Mouse (Mus musculus) midbrain, embryonic 10.5 days (tissue): ENCODE measurements around the gene Fermt1. TPM values are rescaled to one million over a fixed set of nuclear protein-coding genes. Genes with fewer than 3 reads are reported as not detected.
A peak's percentile ranks its signal among the peaks of the same experiment; 100 is the strongest.

ENCODE experiments used
- DNase-seq: peaks from one replicate; pipeline ENCODE4 v3.0.0-alpha.2; 2017; ENCODE audit warnings: low spot score
- H3K27ac ChIP-seq: fragments of 300-500 bp; sonication (generic); replicated peaks from 2 replicates; pipeline ENCODE4 v1.5.1; 2016; ENCODE audit warnings: mild to moderate bottlenecking
- H3K27me3 ChIP-seq: fragments of 300-500 bp; sonication (generic); 2 replicates; pipeline ENCODE4 v1.6.1; 2016; ENCODE audit warnings: low read depth, mild to moderate bottlenecking; ENCODE audit not compliant: poor library complexity, severe bottlenecking
- H3K36me3 ChIP-seq: fragments of 300-500 bp; sonication (generic); 2 replicates; pipeline ENCODE4 v1.6.1; 2016; ENCODE audit warnings: mild to moderate bottlenecking, moderate library complexity
- H3K4me1 ChIP-seq: fragments of 300-500 bp; sonication (generic); 2 replicates; pipeline ENCODE4 v1.6.1; 2016
- H3K4me3 ChIP-seq: fragments of 300-500 bp; sonication (generic); 2 replicates; pipeline ENCODE4 v1.5.1; 2016; ENCODE audit warnings: mild to moderate bottlenecking, moderate library complexity
- H3K9me3 ChIP-seq: fragments of 300-500 bp; sonication (generic); replicated peaks from 2 replicates; pipeline ENCODE4 v1.6.1; 2016; ENCODE audit warnings: mild to moderate bottlenecking
- WGBS: fragments of 180-500 bp; shearing (Covaris S2); methylation state at CpG from one replicate; pipeline ENCODE4 v1.1.7; 2016; 5-methylcytosine and 5-hydroxymethylcytosine counted together
- polyA plus RNA-seq: library from polyadenylated mRNA; unstranded; fragments of >200 nt; fragmentation: Nextera tagmentation; extraction: Ambion mirVana; gene quantifications from 2 replicates; pipeline ENCODE4 v1.2.1, GENCODE M21; 2016

Fermt1 gene
- polyA plus RNA-seq, 1 experiment from 2014 or later: 4.3 TPM

GRCm38 (mm10) chr2:132939056-132939455 lies 6.7 kb downstream of the Fermt1 start:
- Histone ChIP-seq H3K27me3 (peaks cover 16% of the 10 kb centered on the region), H3K27ac (no peak overlapping the region), H3K4me3 (no peak overlapping the region), H3K36me3 (no peaks in the 10 kb centered on the region), H3K9me3 (no peaks in the 10 kb centered on the region), H3K4me1 (no peaks in the 10 kb centered on the region)
- no peak for DNase-seq
- 88% methylated on average over 14 of the region's 14 CpGs for WGBS

- Histone ChIP-seq H3K36me3 (no peaks in the 10 kb centered on the region), H3K4me1 (no peaks in the 10 kb centered on the region), H3K9me3 (no peaks in the 10 kb centered on the region), H3K27me3 (no peaks in the 10 kb centered on the region), H3K27ac (no peak overlapping the region), H3K4me3 (no peak overlapping the region)
- no peak for DNase-seq
- 88% methylated on average over 4 of the region's 4 CpGs for WGBS
Observed at GRCm38 (mm10) chr2:132936176-132936575, 9.5 kb downstream of the Fermt1 start.

- H3K27me3 ChIP-seq: no peaks in the 10 kb centered on the region
- no peak overlapping the region for H3K4me3 ChIP-seq
- DNase-seq: no peak
- 93% methylated on average over 4 of the region's 4 CpGs for WGBS
- H3K4me1 ChIP-seq: no peaks in the 10 kb centered on the region
- H3K27ac ChIP-seq: no peak overlapping the region
- no peaks in the 10 kb centered on the region for H3K9me3 ChIP-seq
- H3K36me3 ChIP-seq: no peaks in the 10 kb centered on the region
Observed at GRCm38 (mm10) chr2:132934711-132935110, 11.0 kb downstream of the Fermt1 start.

GRCm38 (mm10) chr2:132934142-132934541 lies 11.6 kb downstream of the Fermt1 start:
- no peaks in the 10 kb centered on the region for H3K9me3 ChIP-seq
- H3K27ac ChIP-seq: no peak overlapping the region
- no peaks in the 10 kb centered on the region for H3K36me3 ChIP-seq
- WGBS: 87% methylated on average over 2 of the region's 2 CpGs
- no peaks in the 10 kb centered on the region for H3K27me3 ChIP-seq
- H3K4me1 ChIP-seq: no peaks in the 10 kb centered on the region
- H3K4me3 ChIP-seq: no peak overlapping the region
- no peak for DNase-seq

GRCm38 (mm10) chr2:132928999-132929398 lies 16.7 kb downstream of the Fermt1 start:
- H3K27me3 ChIP-seq: no peaks in the 10 kb centered on the region
- H3K27ac ChIP-seq: no peak overlapping the region
- no peak for DNase-seq
- no peaks in the 10 kb centered on the region for H3K4me1 ChIP-seq
- no peaks in the 10 kb centered on the region for H3K9me3 ChIP-seq
- H3K4me3 ChIP-seq: no peak overlapping the region
- WGBS: 87% methylated on average over 2 of the region's 2 CpGs
- H3K36me3 ChIP-seq: no peaks in the 10 kb centered on the region

GRCm38 (mm10) chr2:132927871-132928270 lies 17.8 kb downstream of the Fermt1 start:
- WGBS: 66% methylated on average over 2 of the region's 2 CpGs
- DNase-seq: no peak
- no peaks in the 10 kb centered on the region for H3K27me3 ChIP-seq
- no peak overlapping the region for H3K4me3 ChIP-seq
- H3K36me3 ChIP-seq: no peaks in the 10 kb centered on the region
- no peak overlapping the region for H3K27ac ChIP-seq
- H3K4me1 ChIP-seq: no peaks in the 10 kb centered on the region
- H3K9me3 ChIP-seq: no peaks in the 10 kb centered on the region

GRCm38 (mm10) chr2:132927298-132927697 lies 18.4 kb downstream of the Fermt1 start:
- Histone ChIP-seq H3K36me3 (no peaks in the 10 kb centered on the region), H3K27ac (no peak overlapping the region), H3K9me3 (no peaks in the 10 kb centered on the region), H3K27me3 (no peaks in the 10 kb centered on the region), H3K4me1 (peaks cover under 1% of the 10 kb centered on the region; the same call in 1 of the 2 replicates), H3K4me3 (no peak overlapping the region)
- 87% methylated on average over 2 of the region's 2 CpGs for WGBS
- no peak for DNase-seq

- no peak overlapping the region for H3K4me3 ChIP-seq
- H3K36me3 ChIP-seq: no peaks in the 10 kb centered on the region
- DNase-seq: no peak
- 42% methylated on average over 8 of the region's 8 CpGs for WGBS
- H3K9me3 ChIP-seq: no peaks in the 10 kb centered on the region
- H3K27ac ChIP-seq: no peak overlapping the region
- peaks cover 4% of the 10 kb centered on the region; the same call in 1 of the 2 replicates for H3K4me1 ChIP-seq
- H3K27me3 ChIP-seq: no peaks in the 10 kb centered on the region
Observed at GRCm38 (mm10) chr2:132923290-132924085, 22.2 kb downstream of the Fermt1 start.

DNA sequence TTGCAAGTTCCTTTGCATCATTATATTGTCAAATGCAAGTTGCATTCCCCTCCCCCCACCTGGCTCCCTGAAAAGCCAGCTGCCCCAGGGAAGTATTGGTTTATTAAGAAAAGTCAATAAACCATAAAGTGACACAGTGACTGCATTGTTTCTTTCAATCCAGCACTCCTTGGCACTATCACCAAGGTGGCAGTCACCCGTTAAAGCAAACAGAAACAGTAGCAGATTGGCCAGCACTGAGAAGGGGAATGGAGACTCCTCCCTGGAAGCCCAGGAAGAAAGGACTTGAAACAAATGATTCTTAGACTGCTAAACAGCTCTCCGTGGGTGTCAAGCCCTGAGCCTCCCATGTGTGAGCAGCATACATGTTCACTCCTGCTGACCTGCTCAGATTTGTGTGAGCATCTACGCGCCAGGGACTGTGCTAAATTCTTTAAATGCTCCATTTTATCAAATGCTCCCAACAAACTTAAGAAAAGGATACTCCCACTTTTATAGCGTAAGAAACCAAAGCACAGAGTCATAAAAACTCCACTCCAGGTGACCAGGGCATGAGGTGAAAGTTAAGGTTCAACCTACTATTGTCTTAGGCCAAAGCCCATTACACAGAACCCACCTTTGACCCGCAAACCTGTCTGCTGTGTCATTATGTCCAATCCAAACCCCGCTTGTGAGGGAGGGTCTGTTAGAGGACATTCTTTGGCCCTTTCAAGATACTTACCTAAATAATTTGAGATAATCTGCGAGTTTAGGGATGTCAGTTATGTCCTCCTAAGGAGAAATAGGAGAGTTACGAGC lies 23.4 kb downstream of the Fermt1 start:
- DNase-seq: no peak
- no peaks in the 10 kb centered on the region for H3K9me3 ChIP-seq
- H3K27ac ChIP-seq: no peak overlapping the region
- H3K4me1 ChIP-seq: peaks cover 4% of the 10 kb centered on the region; the same call in 1 of the 2 replicates
- no peaks in the 10 kb centered on the region for H3K27me3 ChIP-seq
- 75% methylated on average over 9 of the region's 9 CpGs for WGBS
- no peak overlapping the region for H3K4me3 ChIP-seq
- H3K36me3 ChIP-seq: no peaks in the 10 kb centered on the region

- no peak for DNase-seq
- 87% methylated on average over 1 of the region's 1 CpGs for WGBS
Observed at GRCm38 (mm10) chr2:132914785-132915184, 30.9 kb downstream of the Fermt1 start.

GRCm38 (mm10) chr2:132906763-132907162 lies 38.9 kb downstream of the Fermt1 start:
- H3K27ac ChIP-seq: no peak overlapping the region
- peak; percentile 30 for DNase-seq
- no peaks in the 10 kb centered on the region for H3K27me3 ChIP-seq
- no peaks in the 10 kb centered on the region for H3K9me3 ChIP-seq
- no peak overlapping the region for H3K4me3 ChIP-seq
- WGBS: 25% methylated on average over 8 of the region's 8 CpGs
- H3K4me1 ChIP-seq: no peaks in the 10 kb centered on the region
- no peaks in the 10 kb centered on the region for H3K36me3 ChIP-seq

More at GRCm38 (mm10) chr2:132914785-132915184, 30.9 kb downstream of the Fermt1 start:
- Histone ChIP-seq H3K27me3 (no peaks in the 10 kb centered on the region), H3K9me3 (no peaks in the 10 kb centered on the region), H3K36me3 (no peaks in the 10 kb centered on the region), H3K27ac (no peak overlapping the region), H3K4me1 (0 out of 2 replicates have a peak, but pooled peaks cover 3% of the 10 kb centered on the region), H3K4me3 (no peak overlapping the region)

DNA sequence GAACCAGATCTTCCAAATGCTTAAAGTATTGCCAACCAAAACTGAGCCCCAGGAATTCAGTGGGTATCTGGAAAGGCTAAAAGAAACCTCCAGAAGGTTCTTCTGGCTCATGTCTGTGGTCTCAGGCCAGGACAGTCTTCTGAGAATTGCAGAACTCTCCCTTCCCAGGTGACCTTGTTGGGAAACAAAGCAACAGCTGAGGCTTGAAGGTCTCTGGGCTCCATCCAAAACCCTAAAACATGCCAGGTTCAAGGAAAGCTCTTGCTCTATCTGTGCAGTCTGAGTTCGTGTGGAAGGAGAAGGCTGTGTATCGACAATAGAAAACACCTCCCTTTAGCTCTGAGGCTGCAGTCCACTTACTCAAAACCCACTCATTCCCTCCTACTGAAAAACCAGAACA lies 40.7 kb downstream of the Fermt1 start:
- WGBS: 89% methylated on average over 2 of the region's 2 CpGs
- no peak overlapping the region for H3K27ac ChIP-seq
- no peaks in the 10 kb centered on the region for H3K9me3 ChIP-seq
- no peaks in the 10 kb centered on the region for H3K4me1 ChIP-seq
- DNase-seq: no peak
- H3K27me3 ChIP-seq: no peaks in the 10 kb centered on the region
- H3K4me3 ChIP-seq: no peak overlapping the region
- H3K36me3 ChIP-seq: no peaks in the 10 kb centered on the region

DNA sequence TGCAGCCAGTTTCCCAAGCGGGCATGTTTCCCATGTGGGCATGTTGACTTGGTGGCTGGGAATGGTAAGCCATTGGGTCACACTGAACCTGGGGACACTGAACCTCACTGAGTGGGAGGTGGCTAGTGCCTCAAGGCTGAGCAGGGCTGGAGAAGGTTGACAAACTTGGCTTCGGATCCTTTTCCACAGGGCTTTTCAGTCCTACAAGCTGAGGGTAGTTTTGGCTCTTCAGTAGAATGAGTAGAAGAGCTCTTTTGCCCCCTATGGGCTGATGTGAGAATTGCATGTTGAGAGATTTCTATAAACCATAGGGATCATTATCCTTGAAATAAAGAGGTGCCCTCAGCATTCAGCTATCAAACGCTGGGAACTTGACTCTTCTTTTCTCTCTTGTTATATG lies 42.2 kb downstream of the Fermt1 start:
- no peak overlapping the region for H3K27ac ChIP-seq
- 43% methylated on average over 3 of the region's 3 CpGs for WGBS
- peak; percentile 26 for DNase-seq
- no peaks in the 10 kb centered on the region for H3K27me3 ChIP-seq
- H3K4me3 ChIP-seq: no peak overlapping the region
- no peaks in the 10 kb centered on the region for H3K9me3 ChIP-seq
- no peaks in the 10 kb centered on the region for H3K36me3 ChIP-seq
- H3K4me1 ChIP-seq: no peaks in the 10 kb centered on the region
